Mouse (Mus musculus): ENCODE data around the gene Slc10a3. TPM values are rescaled to one million over a fixed set of nuclear protein-coding genes. Genes with fewer than 3 reads are reported as not detected.

The Slc10a3 gene
- polyA plus RNA-seq, 1 experiment from 2014 or later = 25.0 TPM

DNA sequence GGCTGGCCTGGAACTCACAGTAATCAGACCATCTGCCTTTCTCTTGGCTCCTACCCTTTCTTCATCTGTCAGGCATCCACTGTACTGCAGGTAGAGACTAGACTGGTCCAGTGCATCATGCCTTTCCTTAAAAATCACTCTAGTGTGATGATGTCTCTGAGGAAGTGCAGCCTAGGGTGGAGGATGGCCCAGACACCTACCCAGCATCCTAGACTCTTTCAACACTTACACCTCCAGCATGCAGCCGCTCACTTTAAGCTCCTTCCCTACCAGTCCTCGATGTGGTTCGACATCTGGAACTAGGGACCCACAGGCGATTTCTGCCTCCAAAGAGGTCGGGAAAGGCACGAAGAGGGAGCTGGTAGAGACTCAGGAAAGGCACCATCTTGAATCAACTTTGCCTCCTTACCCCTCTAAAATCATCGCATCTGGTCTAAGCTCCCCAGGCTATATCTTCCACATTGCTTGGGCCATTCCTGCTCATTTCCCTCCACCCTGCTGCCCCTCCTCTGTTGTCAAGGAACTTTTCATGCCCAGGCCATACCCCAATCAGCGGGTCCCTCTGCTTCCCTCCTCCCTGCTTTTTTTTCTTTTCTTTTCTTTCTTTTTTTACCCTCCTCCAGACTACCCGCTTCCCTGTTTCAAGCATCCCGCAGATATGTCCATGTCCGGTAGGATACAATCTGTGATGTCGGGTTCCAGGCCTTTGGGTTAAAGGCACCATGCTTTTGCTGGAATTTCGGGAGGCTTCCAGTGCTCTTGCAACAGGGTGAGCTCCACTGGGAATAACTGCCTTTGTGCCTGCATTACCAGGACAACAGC lies 20.3 kb downstream of the Slc10a3 start:
- H3K27ac ChIP-seq (ENCODE audit: low read length) = peak overlapping the region; percentile 38; the same call in 1 of the 2 replicates
- H3K9me3 ChIP-seq (ENCODE audit: low read length) = no peaks in the 10 kb centered on the region
- DNase-seq (ENCODE audit: low spot score) (no peak), ATAC-seq (peak; percentile 40)
- TF ChIP-seq EP300 (IDR thresholded peaks at IDR 0.05) = no peak
- TF ChIP-seq CTCF (IDR thresholded peaks at IDR 0.05) = no peak
- no peaks in the 10 kb centered on the region for H3K27me3 ChIP-seq (replicated peaks; ENCODE audit: insufficient read depth, low read length)
- H3K4me1 ChIP-seq (ENCODE audit: insufficient read depth, low read depth, low read length) = no peaks in the 10 kb centered on the region
- H3K36me3 ChIP-seq (ENCODE audit: insufficient read depth, low read length) = no peaks in the 10 kb centered on the region
- peak overlapping the region; percentile 44; the same call in 1 of the 2 replicates for H3K9ac ChIP-seq (replicated peaks; ENCODE audit: low read depth)
- peak overlapping the region; percentile 54 for H3K4me2 ChIP-seq (replicated peaks; ENCODE audit: low read depth, low read length)
- H3K4me3 ChIP-seq (ENCODE audit: low read depth, low read length) = peak overlapping the region; percentile 38
- 18% methylated on average over 13 of the region's 13 CpGs for WGBS

DNA sequence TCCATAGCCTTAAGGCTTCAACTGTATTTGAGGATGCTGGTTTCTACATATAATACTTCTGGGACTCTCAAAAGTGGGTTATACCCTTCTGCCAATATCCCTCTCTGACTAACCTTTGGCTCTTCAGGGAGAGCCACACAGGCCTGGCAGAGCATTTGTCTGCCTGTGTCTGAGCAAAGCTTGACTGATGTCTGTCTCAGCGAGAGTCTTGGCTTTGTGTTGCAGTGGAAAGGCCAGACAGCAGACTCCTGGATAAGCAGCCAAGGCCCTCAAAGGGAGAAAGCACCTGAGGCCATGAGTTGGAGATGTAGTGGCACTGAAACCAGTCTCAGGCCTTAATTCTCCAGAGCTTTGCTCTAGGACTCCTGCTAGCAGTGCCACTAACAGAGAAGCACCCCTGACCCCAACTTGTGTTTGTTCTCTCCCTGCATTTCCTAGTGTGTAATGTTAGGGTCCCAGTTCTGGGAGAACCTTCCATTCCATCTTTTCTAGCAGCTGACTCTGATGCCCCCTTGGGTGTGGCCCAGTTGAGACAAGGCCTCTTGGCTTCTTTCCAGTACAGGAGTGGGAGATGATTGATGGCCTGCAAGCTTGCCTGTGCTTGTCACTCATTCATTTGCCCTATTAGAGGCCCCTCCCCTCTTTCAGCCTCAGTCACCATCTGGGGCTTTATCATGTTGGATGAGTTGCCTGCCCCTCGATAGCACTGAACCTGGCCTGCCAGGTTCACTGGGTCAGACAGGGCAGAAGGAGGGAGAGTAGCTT lies 42.8 kb downstream of the Slc10a3 start:
- Histone ChIP-seq H3K4me3 (ENCODE audit: low read depth, low read length) (no peak overlapping the region), H3K36me3 (ENCODE audit: insufficient read depth, low read length) (no peaks in the 10 kb centered on the region), H3K4me2 (replicated peaks; ENCODE audit: low read depth, low read length) (no peak overlapping the region), H3K4me1 (ENCODE audit: insufficient read depth, low read depth, low read length) (no peaks in the 10 kb centered on the region), H3K27ac (ENCODE audit: low read length) (no peak overlapping the region), H3K9me3 (ENCODE audit: low read length) (no peaks in the 10 kb centered on the region), H3K27me3 (replicated peaks; ENCODE audit: insufficient read depth, low read length) (no peaks in the 10 kb centered on the region), H3K9ac (replicated peaks; ENCODE audit: low read depth) (no peak overlapping the region)
- DNase-seq (ENCODE audit: low spot score) = no peak
- 25% methylated on average over 2 of the region's 2 CpGs for WGBS
- TF ChIP-seq CTCF (IDR thresholded peaks at IDR 0.05) = no peak
- TF ChIP-seq EP300 (IDR thresholded peaks at IDR 0.05) = no peak
- ATAC-seq = no peak

DNA sequence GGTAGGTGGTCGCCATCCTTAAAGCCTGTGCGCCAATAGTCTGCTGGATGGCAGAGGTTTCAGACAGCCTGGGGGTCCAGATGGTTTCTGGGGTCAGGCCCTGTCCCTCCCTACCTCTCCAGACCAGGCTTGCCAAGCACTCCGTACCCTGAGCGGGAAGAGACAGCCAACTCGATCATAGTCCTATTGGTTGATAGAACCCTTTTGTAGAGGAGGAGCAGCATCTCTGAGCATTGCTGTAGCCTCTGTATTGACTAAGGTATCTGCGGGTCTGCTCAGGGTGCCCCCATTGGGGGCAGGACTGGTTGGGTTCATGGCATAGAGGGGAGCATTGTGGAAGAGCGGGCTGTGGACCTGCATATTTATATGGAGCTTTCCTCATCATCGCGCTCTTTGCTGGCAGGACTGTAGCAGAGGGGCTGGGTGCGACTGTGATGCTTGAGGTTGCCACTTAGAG lies 43.9 kb downstream of the Slc10a3 start:
- ATAC-seq (peak; percentile 8), DNase-seq (ENCODE audit: low spot score) (no peak)
- Histone ChIP-seq H3K4me1 (ENCODE audit: insufficient read depth, low read depth, low read length) (no peaks in the 10 kb centered on the region), H3K9me3 (ENCODE audit: low read length) (no peaks in the 10 kb centered on the region), H3K4me2 (replicated peaks; ENCODE audit: low read depth, low read length) (peak overlapping the region; percentile 66), H3K9ac (replicated peaks; ENCODE audit: low read depth) (no peak overlapping the region), H3K27ac (ENCODE audit: low read length) (no peak overlapping the region), H3K27me3 (replicated peaks; ENCODE audit: insufficient read depth, low read length) (no peaks in the 10 kb centered on the region), H3K4me3 (ENCODE audit: low read depth, low read length) (peak overlapping the region; percentile 39), H3K36me3 (ENCODE audit: insufficient read depth, low read length) (no peaks in the 10 kb centered on the region)
- TF ChIP-seq CTCF (IDR thresholded peaks at IDR 0.05) = no peak
- TF ChIP-seq EP300 (IDR thresholded peaks at IDR 0.05) = no peak
- 15% methylated on average over 9 of the region's 10 CpGs for WGBS

DNA sequence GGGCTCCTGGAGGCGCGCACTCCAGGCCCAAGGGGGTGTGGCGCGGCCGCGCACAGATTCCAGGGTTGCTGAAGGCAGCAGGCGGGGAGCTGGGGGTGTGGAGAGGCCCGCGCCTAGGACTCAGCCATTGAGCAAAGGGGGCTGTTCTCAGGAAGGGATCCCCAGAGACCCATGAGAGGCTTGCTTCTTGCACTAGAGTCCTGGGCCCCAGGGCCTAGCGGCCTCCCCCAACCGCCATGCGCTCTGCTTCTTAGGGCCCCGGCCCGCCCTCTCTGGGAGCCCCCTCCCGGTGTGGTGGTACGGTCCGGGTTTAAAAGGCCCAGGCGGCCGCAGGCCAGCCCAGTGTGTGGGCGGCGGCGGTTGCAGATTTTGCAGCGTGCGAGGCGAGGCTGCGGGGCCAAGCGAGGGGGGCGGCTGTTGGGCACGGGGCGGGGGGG lies 44.4 kb downstream of the Slc10a3 start, which contains the start of gene Plxna3:
Gene Plxna3, plus strand, starts transcription at position 342 of the 437 bp plus-strand sequence.
- 17% methylated on average over 11 of the region's 30 CpGs for WGBS
- Histone ChIP-seq H3K9me3 (ENCODE audit: low read length) (no peaks in the 10 kb centered on the region), H3K4me3 (ENCODE audit: low read depth, low read length) (peak within 1 kb of the TSS; percentile 39), H3K27me3 (replicated peaks; ENCODE audit: insufficient read depth, low read length) (no peaks in the 10 kb centered on the region), H3K9ac (replicated peaks; ENCODE audit: low read depth) (0 out of 2 replicates have a peak within 1 kb of the TSS, but pooled peaks have one; percentile 36), H3K4me2 (replicated peaks; ENCODE audit: low read depth, low read length) (peak within 1 kb of the TSS; percentile 66), H3K4me1 (ENCODE audit: insufficient read depth, low read depth, low read length) (no peaks in the 10 kb centered on the region), H3K36me3 (ENCODE audit: insufficient read depth, low read length) (no peaks in the 10 kb centered on the region), H3K27ac (ENCODE audit: low read length) (no peak within 1 kb of the TSS)
- DNase-seq (ENCODE audit: low spot score) = peak; percentile 74
- TF ChIP-seq CTCF (IDR thresholded peaks at IDR 0.05) = peak; percentile 2; the same call in 1 of the 2 replicates
- TF ChIP-seq EP300 (IDR thresholded peaks at IDR 0.05) = no peak
- peak; percentile 96 for ATAC-seq

Other genes starting within 250 kb of the Slc10a3 start
- gene Opn1mw, start 245.9 kb downstream of the Slc10a3 start, polyA plus RNA-seq (2015; fragmentation: Nextera tagmentation; extraction: Ambion mirVana) = not detected in 2 replicates
- gene Mecp2, start 238.0 kb downstream of the Slc10a3 start, polyA plus RNA-seq (2015; fragmentation: Nextera tagmentation; extraction: Ambion mirVana) = 9.8 and 10.0 TPM in 2 replicates
- not detected in 2 replicates for gene Tex28, start 205.5 kb downstream of the Slc10a3 start, polyA plus RNA-seq (2015; fragmentation: Nextera tagmentation; extraction: Ambion mirVana)
- gene Tktl1, start 196.1 kb downstream of the Slc10a3 start, polyA plus RNA-seq (2015; fragmentation: Nextera tagmentation; extraction: Ambion mirVana) = not detected in 2 replicates
- 171 and 179 TPM in 2 replicates for gene Flna, start 123.5 kb downstream of the Slc10a3 start, polyA plus RNA-seq (2015; fragmentation: Nextera tagmentation; extraction: Ambion mirVana)
- gene Emd, start 118.7 kb downstream of the Slc10a3 start, polyA plus RNA-seq (2015; fragmentation: Nextera tagmentation; extraction: Ambion mirVana) = 16.1 and 18.6 TPM in 2 replicates
- gene Rpl10, start 102.5 kb downstream of the Slc10a3 start, polyA plus RNA-seq (2015; fragmentation: Nextera tagmentation; extraction: Ambion mirVana) = 661 and 759 TPM in 2 replicates
- 82.7 and 84.9 TPM in 2 replicates for gene Taz, start 91.4 kb downstream of the Slc10a3 start, polyA plus RNA-seq (2015; fragmentation: Nextera tagmentation; extraction: Ambion mirVana)
- 27.7 and 33.0 TPM in 2 replicates for gene Dnase1l1, start 91.0 kb downstream of the Slc10a3 start, polyA plus RNA-seq (2015; fragmentation: Nextera tagmentation; extraction: Ambion mirVana)
- gene Atp6ap1, start 76.3 kb downstream of the Slc10a3 start, polyA plus RNA-seq (2015; fragmentation: Nextera tagmentation; extraction: Ambion mirVana) = 129 and 140 TPM in 2 replicates
- 96.7 and 113 TPM in 2 replicates for gene Gdi1, start 68.4 kb downstream of the Slc10a3 start, polyA plus RNA-seq (2015; fragmentation: Nextera tagmentation; extraction: Ambion mirVana)
- 47.1 and 49.6 TPM in 2 replicates for gene Fam50a, start 60.3 kb downstream of the Slc10a3 start, polyA plus RNA-seq (2015; fragmentation: Nextera tagmentation; extraction: Ambion mirVana)
- 1.6 and 1.7 TPM in 2 replicates for gene Plxna3, start 44.3 kb downstream of the Slc10a3 start, polyA plus RNA-seq (2015; fragmentation: Nextera tagmentation; extraction: Ambion mirVana)
- 75.0 and 82.6 TPM in 2 replicates for gene Lage3, start 19.7 kb downstream of the Slc10a3 start, polyA plus RNA-seq (2015; fragmentation: Nextera tagmentation; extraction: Ambion mirVana)
- gene Ubl4a, start 131 bp downstream of the Slc10a3 start, polyA plus RNA-seq (2015; fragmentation: Nextera tagmentation; extraction: Ambion mirVana) = 53.0 and 56.2 TPM in 2 replicates
- gene Fam3a, start 19.9 kb upstream of the Slc10a3 start, polyA plus RNA-seq (2015; fragmentation: Nextera tagmentation; extraction: Ambion mirVana) = 36.9 and 42.9 TPM in 2 replicates
- gene Ikbkg, start 19.9 kb upstream of the Slc10a3 start, polyA plus RNA-seq (2015; fragmentation: Nextera tagmentation; extraction: Ambion mirVana) = 15.1 and 16.6 TPM in 2 replicates
- 24.9 and 27.6 TPM in 2 replicates for gene G6pdx, start 55.8 kb upstream of the Slc10a3 start, polyA plus RNA-seq (2015; fragmentation: Nextera tagmentation; extraction: Ambion mirVana)
- not detected in 2 replicates for gene Gm6880, start 108.0 kb upstream of the Slc10a3 start, polyA plus RNA-seq (2015; fragmentation: Nextera tagmentation; extraction: Ambion mirVana)
- not detected in 2 replicates for gene Olfr1326-ps1, start 201.5 kb upstream of the Slc10a3 start, polyA plus RNA-seq (2015; fragmentation: Nextera tagmentation; extraction: Ambion mirVana)
- not detected in 2 replicates for gene Olfr1325, start 219.3 kb upstream of the Slc10a3 start, polyA plus RNA-seq (2015; fragmentation: Nextera tagmentation; extraction: Ambion mirVana)

All from lung, postnatal 0 days (tissue).